Mouse (Mus musculus): ENCODE data around the gene Brd3os.

The Brd3os gene

GRCm38 (mm10) chr2:27469292-27469990 is 27.3 kb downstream of the Brd3os start:
- no peak for DNase-seq (ENCODE audit: low spot score)

GRCm38 (mm10) chr2:27469991-27470355 is 27.8 kb downstream of the Brd3os start:
- no peak for DNase-seq (ENCODE audit: low spot score)

- no peak for DNase-seq (ENCODE audit: low spot score)
Observed at GRCm38 (mm10) chr2:27470535-27470934, 28.4 kb downstream of the Brd3os start.

GRCm38 (mm10) chr2:27471170-27471584 is 29.1 kb downstream of the Brd3os start:
- DNase-seq (ENCODE audit: low spot score): no peak

- DNase-seq (ENCODE audit: low spot score): no peak
Observed at GRCm38 (mm10) chr2:27473061-27473765, 31.1 kb downstream of the Brd3os start.

- peak; percentile 17 for DNase-seq (ENCODE audit: low spot score)
Observed at GRCm38 (mm10) chr2:27473911-27474310, 31.8 kb downstream of the Brd3os start.

- peak; percentile 44 for DNase-seq (ENCODE audit: low spot score)
Observed at GRCm38 (mm10) chr2:27474621-27475484, 32.7 kb downstream of the Brd3os start.

GRCm38 (mm10) chr2:27475495-27476302 is 33.6 kb downstream of the Brd3os start:
- peak; percentile 96 for DNase-seq (ENCODE audit: low spot score)

- DNase-seq (ENCODE audit: low spot score): no peak
Observed at GRCm38 (mm10) chr2:27476303-27477192, 34.4 kb downstream of the Brd3os start.

- no peak for DNase-seq (ENCODE audit: low spot score)
Observed at GRCm38 (mm10) chr2:27479821-27480220, 37.7 kb downstream of the Brd3os start.

- DNase-seq (ENCODE audit: low spot score): no peak
Observed at GRCm38 (mm10) chr2:27480367-27480766, 38.2 kb downstream of the Brd3os start.

GRCm38 (mm10) chr2:27482265-27482861 is 40.2 kb downstream of the Brd3os start:
- DNase-seq (ENCODE audit: low spot score): no peak

- DNase-seq (ENCODE audit: low spot score): no peak
Observed at GRCm38 (mm10) chr2:27486725-27487124, 44.6 kb downstream of the Brd3os start.

GRCm38 (mm10) chr2:27487336-27488049 is 45.4 kb downstream of the Brd3os start:
- DNase-seq (ENCODE audit: low spot score): no peak

GRCm38 (mm10) chr2:27488362-27488761 is 46.2 kb downstream of the Brd3os start:
- no peak for DNase-seq (ENCODE audit: low spot score)

GRCm38 (mm10) chr2:27490939-27491338 is 48.8 kb downstream of the Brd3os start:
- DNase-seq (ENCODE audit: low spot score): no peak

Measured in embryo, embryonic 10.5 days (tissue).